Mouse (Mus musculus) layer of hippocampus, postnatal 10 days (tissue): Measurements from ENCODE around the gene Ell. TPM values are rescaled to one million over a fixed set of nuclear protein-coding genes. Genes with fewer than 3 reads are reported as not detected.

Experiments used
- DNase-seq, 2 experiments: peaks; one replicate each; pipeline ENCODE4 v3.0.0; 2021; ENCODE audit warnings: low spot score in 2 of 2
- total RNA-seq, 2 experiments: library from RNA; stranded (reverse); gene quantifications; 2 replicates each; pipeline ENCODE4 v1.2.3; 2021

The Ell gene
- total RNA-seq, 2 experiments from 2014 or later: 15.8 to 16.4 TPM

GRCm38 (mm10) chr8:70609849-70610795 is 70.9 kb downstream of the Ell start:
- DNase-seq: peak; percentile 73 to 76

GRCm38 (mm10) chr8:70610796-70611771 is 71.8 kb downstream of the Ell start:
- DNase-seq: peak; percentile 90 to 91

GRCm38 (mm10) chr8:70611849-70612248 is 72.6 kb downstream of the Ell start:
- peak; percentile 93 to 95 for DNase-seq

- no peak for DNase-seq
Measured at GRCm38 (mm10) chr8:70613763-70614162, 74.5 kb downstream of the Ell start.

- DNase-seq: no peak
Measured at GRCm38 (mm10) chr8:70614469-70614868, 75.2 kb downstream of the Ell start.

- DNase-seq: no peak
Measured at GRCm38 (mm10) chr8:70615281-70615680, 76.0 kb downstream of the Ell start.

GRCm38 (mm10) chr8:70615894-70616293 is 76.6 kb downstream of the Ell start, which contains the start of gene Lrrc25:
Gene Lrrc25 (plus strand): TSS chr8:70616155.
- DNase-seq: no peak

- no peak for DNase-seq
Measured at GRCm38 (mm10) chr8:70616645-70617044, 77.4 kb downstream of the Ell start.

GRCm38 (mm10) chr8:70617985-70618384 is 78.7 kb downstream of the Ell start:
- no peak for DNase-seq

GRCm38 (mm10) chr8:70618888-70619334 is 79.7 kb downstream of the Ell start:
- no peak for DNase-seq

GRCm38 (mm10) chr8:70622220-70622619 is 83.0 kb downstream of the Ell start:
- no peak for DNase-seq

GRCm38 (mm10) chr8:70625104-70625503 is 85.8 kb downstream of the Ell start:
- DNase-seq: no peak

- DNase-seq: no peak
Measured at GRCm38 (mm10) chr8:70627041-70627440, 87.8 kb downstream of the Ell start.

GRCm38 (mm10) chr8:70628986-70629490 is 89.8 kb downstream of the Ell start:
- DNase-seq: no peak

- DNase-seq: peak; percentile 91 to 93
Measured at GRCm38 (mm10) chr8:70629574-70630531, 90.6 kb downstream of the Ell start.

GRCm38 (mm10) chr8:70630532-70631381 is 91.5 kb downstream of the Ell start:
- peak in 1 of 2 experiments; percentile 45 for DNase-seq

GRCm38 (mm10) chr8:70631436-70631835 is 92.2 kb downstream of the Ell start:
- DNase-seq: no peak

GRCm38 (mm10) chr8:70632346-70632892 is 93.2 kb downstream of the Ell start, which contains the start of gene Gdf15:
Gene Gdf15 (minus strand): TSS chr8:70632456.
- no peak for DNase-seq

GRCm38 (mm10) chr8:70634066-70634465 is 94.8 kb downstream of the Ell start:
- no peak for DNase-seq
